Mouse (Mus musculus) limb, embryonic 13.5 days (tissue): ENCODE results near the gene Parp8. TPM values are rescaled to one million over a fixed set of nuclear protein-coding genes. Genes with fewer than 3 reads are reported as not detected.

ENCODE experiments used
- ATAC-seq: fragments of 200-750 bp; cut with Nextera tagmentation; 2 replicates; pipeline ENCODE4 v1.8.0; 2017; ENCODE audit warnings: low read depth, moderate number of reproducible peaks, moderate TSS enrichment; ENCODE audit not compliant: low FRiP score
- H3K27ac ChIP-seq: fragments of 300-500 bp; sonication (generic); 2 replicates; pipeline ENCODE4 v1.5.1; 2015; ENCODE audit warnings: inconsistent platforms, mild to moderate bottlenecking, moderate library complexity
- H3K27me3 ChIP-seq: fragments of 300-500 bp; sonication (generic); 2 replicates; pipeline ENCODE4 v1.6.1; 2015; ENCODE audit warnings: mild to moderate bottlenecking, inconsistent platforms
- H3K36me3 ChIP-seq: fragments of 300-500 bp; sonication (generic); 2 replicates; pipeline ENCODE4 v1.6.1; 2015; ENCODE audit warnings: inconsistent platforms, mild to moderate bottlenecking, moderate library complexity
- H3K4me1 ChIP-seq: fragments of 300-500 bp; sonication (generic); 2 replicates; pipeline ENCODE4 v1.6.1; 2015; ENCODE audit warnings: inconsistent platforms
- H3K4me2 ChIP-seq: fragments of 300-500 bp; sonication (generic); replicated peaks from 2 replicates; pipeline ENCODE4 v1.6.1; 2015; ENCODE audit warnings: inconsistent platforms, mild to moderate bottlenecking, moderate library complexity
- H3K4me3 ChIP-seq: fragments of 300-500 bp; sonication (generic); 2 replicates; pipeline ENCODE4 v1.5.1; 2015; ENCODE audit warnings: moderate library complexity, mild to moderate bottlenecking, inconsistent platforms
- H3K9ac ChIP-seq: fragments of 300-500 bp; sonication (generic); 2 replicates; pipeline ENCODE4 v1.6.1; 2015; ENCODE audit warnings: mild to moderate bottlenecking, inconsistent platforms
- H3K9me3 ChIP-seq: fragments of 300-500 bp; sonication (generic); 2 replicates; pipeline ENCODE4 v1.6.1; 2016; ENCODE audit warnings: inconsistent platforms
- WGBS: fragments of 180-500 bp; shearing (Covaris S2); methylation state at CpG from one replicate; pipeline ENCODE4 v1.1.7; 2015; 5-methylcytosine and 5-hydroxymethylcytosine counted together
- polyA plus RNA-seq: library from polyadenylated mRNA; unstranded; fragments of >200 nt; fragmentation: Nextera tagmentation; extraction: Ambion mirVana; gene quantifications from 2 replicates; pipeline ENCODE4 v1.2.1, GENCODE M21; 2015

Parp8 gene
- polyA plus RNA-seq, 1 experiment from 2014 or later = 21.8 TPM

DNA sequence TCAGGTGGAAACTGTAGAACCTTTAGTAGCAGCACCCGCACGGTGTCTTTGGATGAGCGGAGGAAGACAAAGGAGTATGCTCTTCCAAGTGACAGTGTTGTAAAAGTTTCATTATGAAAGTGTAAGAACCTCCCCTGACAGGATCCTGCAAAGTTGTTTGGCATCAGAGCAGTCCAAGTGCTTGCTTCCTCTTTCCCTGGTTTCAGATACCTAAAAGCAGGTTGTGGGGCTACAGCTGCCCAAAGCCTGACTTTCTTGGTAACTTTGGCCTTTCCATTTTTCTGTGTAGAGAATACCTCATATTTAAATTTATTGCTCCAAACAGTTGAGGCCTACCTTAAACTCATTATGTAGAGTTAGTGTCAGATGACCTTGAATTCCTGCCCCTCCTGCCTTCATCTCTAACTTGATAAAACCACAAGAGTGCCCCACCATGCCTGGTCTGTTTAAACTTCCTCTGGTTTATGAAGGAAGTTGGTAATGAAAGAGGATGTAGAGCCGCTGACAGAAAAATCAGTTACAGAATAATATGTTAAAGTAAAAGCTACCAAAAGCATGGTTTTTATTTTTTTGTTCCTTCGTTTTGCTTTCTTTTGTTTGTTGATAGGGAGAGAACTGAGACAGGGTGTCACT is 8.5 kb upstream of the Parp8 start:
- Histone ChIP-seq H3K27ac (no peak overlapping the region), H3K4me2 (no peak overlapping the region), H3K4me1 (peaks cover 2% of the 10 kb centered on the region; the same call in 1 of the 2 replicates), H3K36me3 (no peaks in the 10 kb centered on the region), H3K9ac (no peak overlapping the region), H3K27me3 (no peaks in the 10 kb centered on the region), H3K9me3 (no peaks in the 10 kb centered on the region), H3K4me3 (no peak overlapping the region)
- ATAC-seq = no peak
- 87% methylated on average over 5 of the region's 5 CpGs for WGBS

DNA sequence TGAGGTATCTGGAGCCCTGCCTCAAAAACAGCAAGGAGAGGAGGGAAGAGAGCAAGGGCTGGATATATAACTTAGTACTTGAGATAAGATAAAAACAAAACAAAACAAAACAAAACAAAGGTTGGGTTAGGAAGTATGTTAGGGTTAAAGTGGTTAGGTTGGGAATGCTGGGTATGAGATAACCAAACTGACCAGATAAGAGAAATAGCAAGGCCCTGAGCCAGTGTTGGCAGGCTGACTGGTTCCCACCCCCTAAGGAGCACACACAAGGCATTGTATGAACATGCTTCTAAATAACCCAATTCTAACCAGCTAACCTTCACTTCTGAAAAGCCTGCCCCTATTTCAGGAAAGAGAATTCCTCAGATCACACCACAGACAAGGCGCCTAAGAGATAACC is 7.1 kb upstream of the Parp8 start:
- Histone ChIP-seq H3K4me1 (peaks cover 3% of the 10 kb centered on the region; the same call in 1 of the 2 replicates), H3K36me3 (no peaks in the 10 kb centered on the region), H3K4me2 (no peak overlapping the region), H3K27me3 (no peaks in the 10 kb centered on the region), H3K4me3 (no peak overlapping the region), H3K9ac (no peak overlapping the region), H3K27ac (no peak overlapping the region), H3K9me3 (no peaks in the 10 kb centered on the region)
- no peak for ATAC-seq
- WGBS = 93% methylated on average over 1 of the region's 1 CpGs

DNA sequence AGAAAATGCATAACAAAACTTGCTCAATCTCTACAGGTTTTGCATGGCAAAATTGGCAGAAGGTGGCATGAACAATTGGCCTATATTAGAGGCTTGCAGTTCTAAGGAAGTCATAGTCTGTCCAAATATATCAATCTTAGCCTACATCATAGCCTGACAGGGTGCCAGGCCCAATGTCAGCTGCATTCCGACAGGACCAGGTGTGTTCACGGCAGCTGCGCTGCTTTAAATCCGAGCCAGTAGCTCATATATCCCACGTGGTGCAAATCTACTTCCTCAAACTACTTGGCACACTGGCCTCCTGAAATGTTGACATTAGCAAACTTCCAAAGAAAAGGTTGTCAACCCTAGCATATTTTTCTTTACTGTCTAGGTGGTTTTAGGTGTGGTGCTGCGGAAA is 6.2 kb upstream of the Parp8 start:
- Histone ChIP-seq H3K27ac (no peak overlapping the region), H3K9me3 (no peaks in the 10 kb centered on the region), H3K4me3 (no peak overlapping the region), H3K4me1 (peaks cover 12% of the 10 kb centered on the region), H3K9ac (no peak overlapping the region), H3K36me3 (no peaks in the 10 kb centered on the region), H3K4me2 (no peak overlapping the region), H3K27me3 (no peaks in the 10 kb centered on the region)
- ATAC-seq = peak; percentile 71; the same call in 1 of the 2 replicates
- 38% methylated on average over 6 of the region's 6 CpGs for WGBS

DNA sequence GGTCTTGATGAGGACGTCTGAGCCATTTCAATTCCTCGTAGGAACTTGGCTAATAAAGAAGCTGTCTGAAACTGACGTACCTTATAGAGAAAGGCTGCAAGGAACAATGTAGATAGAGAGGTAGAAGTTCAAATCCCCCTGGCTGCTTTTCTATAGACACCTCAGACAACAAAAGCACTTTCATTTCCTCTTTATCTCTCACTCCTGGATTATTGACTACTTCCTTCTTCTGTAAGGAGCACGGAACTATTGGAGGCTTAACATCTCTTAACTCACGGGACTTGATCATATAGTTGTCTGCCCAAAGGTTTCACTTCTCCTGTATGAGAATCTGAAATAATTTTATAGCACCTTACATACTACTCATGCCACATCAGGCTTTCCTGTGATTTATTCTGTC is 2.9 kb upstream of the Parp8 start:
- WGBS = 80% methylated on average over 5 of the region's 5 CpGs

DNA sequence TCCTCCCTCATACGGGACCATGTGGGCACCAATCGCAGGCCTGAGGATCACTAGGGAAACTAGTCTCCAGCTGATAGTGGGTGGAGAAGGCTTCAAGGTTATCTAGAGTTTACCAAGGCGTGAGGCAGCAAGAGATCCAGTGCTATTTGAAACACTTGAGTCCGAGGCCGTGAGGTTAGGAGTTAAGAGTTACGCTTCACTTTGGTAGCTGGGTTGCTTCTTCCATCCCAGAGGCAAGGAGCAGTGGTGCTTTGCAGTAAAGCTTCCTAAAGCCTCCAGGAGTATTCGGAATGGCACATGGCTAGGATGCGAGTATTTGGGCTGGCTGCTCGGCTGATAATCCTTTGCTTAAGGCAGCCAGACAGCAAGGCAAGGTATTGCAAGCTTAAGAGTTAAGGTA is 2.0 kb upstream of the Parp8 start:
- Histone ChIP-seq H3K4me2 (no peak overlapping the region), H3K27ac (no peak overlapping the region), H3K27me3 (no peaks in the 10 kb centered on the region), H3K36me3 (no peaks in the 10 kb centered on the region), H3K4me3 (no peak overlapping the region), H3K9ac (no peak overlapping the region), H3K9me3 (no peaks in the 10 kb centered on the region), H3K4me1 (peaks cover 29% of the 10 kb centered on the region)
- ATAC-seq = no peak
- 68% methylated on average over 9 of the region's 9 CpGs for WGBS

More for the DNA sequence above, 2.9 kb upstream of the Parp8 start:
- no peak for ATAC-seq
- Histone ChIP-seq H3K4me2 (no peak overlapping the region), H3K4me1 (peaks cover 24% of the 10 kb centered on the region), H3K4me3 (no peak overlapping the region), H3K9ac (no peak overlapping the region), H3K9me3 (no peaks in the 10 kb centered on the region), H3K27me3 (no peaks in the 10 kb centered on the region), H3K27ac (no peak overlapping the region), H3K36me3 (no peaks in the 10 kb centered on the region)

DNA sequence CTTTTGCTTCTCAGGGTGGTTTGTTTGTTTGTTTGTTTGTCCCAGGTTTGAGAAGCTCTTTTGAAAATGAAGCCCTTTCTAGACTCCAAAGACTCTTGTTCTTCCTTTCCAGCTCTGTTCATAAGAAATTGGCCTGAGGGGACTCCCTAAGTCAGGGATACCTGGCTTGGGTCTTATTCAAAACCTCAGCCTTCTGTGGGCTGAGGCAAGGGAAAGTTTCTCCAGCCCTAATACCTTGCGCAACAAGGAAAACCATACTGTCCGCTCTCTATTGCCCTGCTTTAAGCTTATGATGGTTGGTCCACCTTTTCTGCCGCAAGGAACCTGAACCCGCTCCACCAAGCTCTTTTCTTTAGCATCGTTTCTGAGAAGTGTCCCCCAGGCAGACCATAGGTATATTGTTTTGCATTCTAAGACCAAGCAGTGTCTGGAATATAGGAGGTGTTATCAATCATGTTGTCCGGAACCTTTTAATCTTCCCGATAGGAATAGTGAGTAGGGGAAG is 991 bp upstream of the Parp8 start:
- H3K36me3 ChIP-seq = no peaks in the 10 kb centered on the region
- ATAC-seq = no peak
- no peaks in the 10 kb centered on the region for H3K9me3 ChIP-seq
- peak overlapping the region; percentile 88 for H3K4me3 ChIP-seq
- 47% methylated on average over 7 of the region's 7 CpGs for WGBS
- H3K27me3 ChIP-seq = no peaks in the 10 kb centered on the region
- H3K4me1 ChIP-seq = peaks cover 31% of the 10 kb centered on the region
- H3K9ac ChIP-seq = peak overlapping the region; percentile 96; the same call in 1 of the 2 replicates
- H3K4me2 ChIP-seq = peak overlapping the region; percentile 76
- peak overlapping the region; percentile 92 for H3K27ac ChIP-seq

DNA sequence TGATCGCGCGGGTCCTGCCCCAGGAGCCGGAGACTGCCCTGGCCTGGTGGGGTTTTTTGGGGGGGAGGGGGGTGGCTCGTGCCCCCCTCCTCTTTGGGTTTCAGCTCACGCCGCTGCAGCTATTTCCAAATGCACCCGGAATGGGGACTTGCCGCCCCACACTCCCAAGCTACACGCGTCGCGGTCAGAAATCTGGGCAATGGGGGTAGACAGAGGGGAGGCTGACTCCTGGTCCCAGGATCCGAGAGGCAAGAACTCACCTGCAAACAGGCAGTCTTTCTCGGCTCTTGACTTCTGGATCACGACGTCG is 466 bp downstream of the Parp8 start:
- ATAC-seq = no peak; the same call in 1 of the 2 replicates

DNA sequence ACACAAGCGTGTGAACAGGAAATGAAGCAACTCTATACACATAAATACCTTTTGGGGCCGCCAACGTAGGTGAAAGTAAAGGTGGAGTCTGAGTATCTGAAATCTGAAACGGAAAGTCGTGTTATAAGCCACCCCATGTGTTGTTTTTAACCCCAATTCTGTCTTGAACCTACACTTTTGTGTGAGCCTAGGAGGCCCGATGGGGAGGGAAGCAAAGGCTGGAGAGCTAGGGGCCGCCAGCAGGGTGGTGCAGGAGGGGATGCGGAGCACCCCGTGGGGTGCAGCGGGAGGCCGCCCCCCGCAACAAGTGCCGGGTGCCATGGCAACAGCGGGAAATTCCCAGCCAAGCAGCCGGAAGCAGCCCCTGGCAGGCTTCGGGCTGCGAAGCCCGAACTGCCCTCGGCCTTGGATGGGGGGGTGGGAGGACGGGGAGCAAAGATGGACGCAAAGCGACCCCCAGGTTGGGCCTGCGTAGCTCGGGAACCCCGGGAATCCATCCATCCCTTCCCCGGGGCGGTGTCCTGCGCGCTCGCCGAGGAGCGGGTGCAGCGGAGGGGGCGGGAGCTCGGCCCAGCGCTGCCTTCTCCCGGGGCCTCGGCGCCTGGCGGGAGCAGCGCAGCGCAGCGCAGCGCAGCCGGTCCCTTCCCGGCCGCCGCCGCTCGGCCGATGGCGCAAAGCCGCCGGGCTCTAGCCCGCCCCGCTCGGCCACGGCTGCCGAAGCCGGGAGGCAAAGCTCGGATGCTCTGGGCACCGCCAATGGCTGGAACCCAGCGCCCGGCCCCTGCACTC is 1.0 kb downstream of the Parp8 start:
- H3K4me2 ChIP-seq = peak overlapping the region; percentile 76
- H3K9ac ChIP-seq = peak overlapping the region; percentile 96
- H3K9me3 ChIP-seq = no peaks in the 10 kb centered on the region
- whole genome bisulfite sequencing = under 1% methylated on average over 62 of the region's 64 CpGs
- peak overlapping the region; percentile 88 for H3K4me3 ChIP-seq
- peaks cover 39% of the 10 kb centered on the region for H3K4me1 ChIP-seq
- no peaks in the 10 kb centered on the region for H3K27me3 ChIP-seq
- H3K36me3 ChIP-seq = no peaks in the 10 kb centered on the region
- H3K27ac ChIP-seq = peak overlapping the region; percentile 92
- ATAC-seq = peak; percentile 63

More for the DNA sequence above, 466 bp downstream of the Parp8 start:
- H3K27me3 ChIP-seq = no peaks in the 10 kb centered on the region
- peak overlapping the region; percentile 88 for H3K4me3 ChIP-seq
- H3K36me3 ChIP-seq = no peaks in the 10 kb centered on the region
- H3K9me3 ChIP-seq = no peaks in the 10 kb centered on the region
- H3K9ac ChIP-seq = peak overlapping the region; percentile 96
- H3K4me2 ChIP-seq = peak overlapping the region; percentile 76
- H3K27ac ChIP-seq = peak overlapping the region; percentile 92
- peaks cover 39% of the 10 kb centered on the region for H3K4me1 ChIP-seq
- under 1% methylated on average over 17 of the region's 18 CpGs for WGBS

DNA sequence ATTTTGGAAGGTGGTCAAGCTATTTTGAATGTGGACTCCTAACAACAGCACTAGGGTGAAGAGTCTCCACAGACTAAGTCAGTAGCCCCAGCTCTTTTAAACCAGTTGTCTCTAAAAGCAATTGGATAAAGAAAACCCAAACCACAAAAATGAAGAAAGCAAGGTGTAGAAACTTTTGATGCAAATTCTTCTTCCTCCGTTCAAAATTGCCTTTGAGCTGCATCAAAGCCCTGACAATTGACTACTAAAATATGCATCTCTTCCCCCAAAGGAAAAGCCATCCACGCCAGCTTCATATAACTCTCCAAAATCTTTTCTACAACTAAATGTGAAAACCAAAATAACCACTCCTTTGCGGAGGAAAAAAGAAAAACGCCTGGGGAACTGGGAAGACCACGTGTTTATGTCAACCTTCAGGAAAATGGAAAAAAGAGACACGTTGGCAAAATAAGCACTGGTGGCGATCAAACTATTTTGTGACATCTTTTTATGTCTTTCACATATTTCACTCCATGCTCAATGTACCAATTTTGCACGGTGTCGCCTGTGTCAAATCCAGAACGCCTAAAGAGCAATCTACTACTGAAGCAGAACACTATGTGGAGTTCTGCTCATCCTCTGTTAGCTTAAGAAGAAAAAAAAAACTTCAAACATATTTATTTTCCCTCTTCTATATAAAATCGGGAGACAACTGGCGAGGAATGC is 1.8 kb downstream of the Parp8 start:
- H3K9me3 ChIP-seq = no peaks in the 10 kb centered on the region
- peak overlapping the region; percentile 76 for H3K4me2 ChIP-seq
- H3K4me3 ChIP-seq = peak overlapping the region; percentile 88
- H3K27me3 ChIP-seq = no peaks in the 10 kb centered on the region
- H3K9ac ChIP-seq = peak overlapping the region; percentile 96
- H3K4me1 ChIP-seq = peaks cover 39% of the 10 kb centered on the region
- whole genome bisulfite sequencing = 8% methylated on average over 12 of the region's 12 CpGs
- H3K27ac ChIP-seq = no peak overlapping the region; the same call in 1 of the 2 replicates
- no peak for ATAC-seq
- no peaks in the 10 kb centered on the region for H3K36me3 ChIP-seq

DNA sequence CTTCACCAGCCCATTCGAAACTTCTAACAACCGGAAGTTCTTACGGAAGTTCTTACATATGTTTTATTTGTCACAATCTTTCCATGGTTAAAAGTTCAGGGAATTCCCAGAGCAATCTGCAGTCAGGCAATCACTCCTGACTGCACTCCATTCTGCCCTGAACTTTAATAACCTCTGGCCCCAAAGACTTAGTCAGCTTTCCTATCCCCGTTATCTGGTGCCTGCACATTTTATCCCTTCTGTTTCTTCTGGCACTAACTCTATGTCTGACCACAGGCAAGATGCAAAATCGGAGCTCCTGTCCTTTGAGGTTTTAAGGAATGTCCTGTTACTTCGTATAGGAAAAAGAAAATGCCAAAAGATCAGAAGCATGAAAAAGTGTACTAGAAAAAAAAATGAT is 4.7 kb downstream of the Parp8 start:
- no peak for ATAC-seq
- WGBS = 53% methylated on average over 6 of the region's 6 CpGs
- Histone ChIP-seq H3K9ac (no peak overlapping the region), H3K4me3 (no peak overlapping the region), H3K36me3 (no peaks in the 10 kb centered on the region), H3K4me1 (peaks cover 24% of the 10 kb centered on the region), H3K27ac (no peak overlapping the region), H3K4me2 (no peak overlapping the region), H3K9me3 (no peaks in the 10 kb centered on the region), H3K27me3 (no peaks in the 10 kb centered on the region)

DNA sequence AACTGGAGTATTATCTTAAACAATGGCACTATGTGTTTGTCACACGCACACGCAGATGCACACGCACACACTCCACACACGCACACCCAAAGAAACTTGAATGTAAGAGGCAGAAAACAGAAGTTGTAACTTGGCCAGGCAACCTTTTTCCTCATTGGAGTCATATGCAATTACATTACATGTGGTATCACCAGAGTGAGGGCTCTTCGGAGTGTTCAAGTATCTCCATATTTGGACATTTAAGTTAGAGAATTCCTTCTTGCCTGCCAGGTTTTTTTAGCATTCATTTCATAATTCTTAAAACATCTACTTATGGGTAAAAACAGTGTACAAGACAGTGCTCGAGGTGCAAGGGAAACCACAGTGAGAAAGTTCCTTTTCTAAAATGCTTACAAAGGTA is 6.7 kb downstream of the Parp8 start:
- Histone ChIP-seq H3K27ac (no peak overlapping the region), H3K27me3 (no peaks in the 10 kb centered on the region), H3K9me3 (no peaks in the 10 kb centered on the region), H3K4me1 (peaks cover 22% of the 10 kb centered on the region), H3K4me2 (no peak overlapping the region), H3K9ac (no peak overlapping the region), H3K36me3 (no peaks in the 10 kb centered on the region), H3K4me3 (no peak overlapping the region)
- ATAC-seq = no peak
- WGBS = 92% methylated on average over 6 of the region's 6 CpGs

DNA sequence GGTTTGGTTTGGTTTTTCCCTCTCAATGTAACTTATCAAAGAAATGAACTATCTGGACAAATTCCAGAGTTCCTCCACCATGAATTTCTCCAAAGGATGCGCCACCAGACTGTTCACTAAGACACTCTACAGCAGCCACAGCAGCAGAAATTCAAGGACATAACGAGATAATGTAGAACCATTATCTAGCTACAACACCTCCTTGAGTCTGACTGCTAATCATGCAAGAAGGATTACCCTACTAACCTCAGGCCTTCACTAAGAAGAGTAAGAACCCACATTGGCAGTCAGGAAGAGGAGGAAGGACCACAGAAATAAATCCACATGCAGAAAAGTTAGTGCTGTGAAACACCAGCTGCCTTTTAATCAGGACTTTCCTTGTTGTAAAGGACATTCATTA is 11.8 kb downstream of the Parp8 start:
- Histone ChIP-seq H3K4me3 (no peak overlapping the region), H3K4me1 (no peaks in the 10 kb centered on the region), H3K27me3 (no peaks in the 10 kb centered on the region), H3K9ac (no peak overlapping the region), H3K36me3 (peaks cover 7% of the 10 kb centered on the region), H3K4me2 (no peak overlapping the region), H3K27ac (no peak overlapping the region), H3K9me3 (no peaks in the 10 kb centered on the region)
- ATAC-seq = no peak
- 92% methylated on average over 2 of the region's 2 CpGs for WGBS
